11 mouse cellular contexts compared by ENCODE assay signal in the genomic region with DNA sequence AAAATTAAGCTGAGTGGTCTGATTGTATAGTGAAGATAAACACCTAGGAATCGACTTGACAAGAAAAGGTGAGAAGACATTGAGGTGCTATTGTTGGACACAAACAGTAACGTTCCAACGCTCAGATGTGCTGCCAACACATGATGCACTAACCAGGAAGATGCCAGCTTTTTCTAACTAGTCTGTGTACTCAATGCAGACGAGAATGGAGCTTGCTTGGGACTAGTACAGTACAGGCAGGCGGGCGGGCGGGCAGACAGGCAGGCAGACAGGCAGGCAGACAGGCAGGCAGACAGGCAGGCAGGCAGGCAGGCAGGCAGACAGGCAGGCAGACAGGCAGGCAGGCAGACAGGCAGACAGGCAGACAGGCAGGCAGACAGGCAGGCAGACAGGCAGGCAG. TPM values are rescaled to one million over a fixed set of nuclear protein-coding genes. Genes with fewer than 3 reads are reported as not detected.
"Had no signal": no experiment of that assay in that cellular context is flagged by ENCODE, and none has a peak within 500 bp of the region (broad histone marks: within the 10 kb centered on the region; RNA-seq: fewer than 3 reads in every experiment).

No protein-coding gene starts in this region.

RNA-seq across cellular contexts. Expression of gene Tuba3a, which starts 18.6 kb away (rescaled TPM):
- total RNA-seq: left cerebral cortex, postnatal 10 days; left cerebral cortex, postnatal 14 days; left cerebral cortex, postnatal 25 days; left cerebral cortex, postnatal 36 days; left cerebral cortex, postnatal 4 days; liver, adult 2 months; megakaryocyte progenitor cell, adult 5-6 weeks; megakaryocyte, adult 5-6 weeks; megakaryocyte-erythroid progenitor cell, adult 5-6 weeks; midbrain, postnatal 0 days; monocyte, adult 5-6 weeks had no signal
